Mouse (Mus musculus) spleen, postnatal 36 days (tissue): ENCODE measurements around the gene Pds5a.

Source experiments
- DNase-seq, 2 experiments: peaks; one replicate each; pipeline ENCODE4 v3.0.0; 2022; ENCODE audit warnings: low spot score in 2 of 2, mixed read lengths in 1 of 2

Pds5a gene

DNA sequence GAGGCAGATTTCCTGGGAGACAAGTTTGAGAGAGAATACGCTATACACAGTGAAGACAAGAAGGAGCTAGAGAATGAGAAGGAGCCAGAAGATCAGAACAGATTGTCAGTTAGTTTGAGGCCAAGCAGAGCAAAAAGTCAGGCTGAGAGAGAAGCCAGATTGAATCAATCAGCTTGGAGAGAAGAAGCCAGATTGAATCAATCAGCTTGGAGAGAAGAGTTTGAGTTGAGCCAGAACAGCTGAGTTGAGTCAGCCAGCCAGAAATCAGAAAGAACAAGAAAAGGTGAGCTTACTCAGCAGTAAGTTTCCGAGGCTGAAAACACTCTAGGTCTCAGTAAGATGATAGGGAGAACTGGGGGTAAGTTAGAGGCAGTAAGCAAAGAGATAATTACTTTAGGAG lies 123.2 kb downstream of the Pds5a start:
- no peak for DNase-seq

DNA sequence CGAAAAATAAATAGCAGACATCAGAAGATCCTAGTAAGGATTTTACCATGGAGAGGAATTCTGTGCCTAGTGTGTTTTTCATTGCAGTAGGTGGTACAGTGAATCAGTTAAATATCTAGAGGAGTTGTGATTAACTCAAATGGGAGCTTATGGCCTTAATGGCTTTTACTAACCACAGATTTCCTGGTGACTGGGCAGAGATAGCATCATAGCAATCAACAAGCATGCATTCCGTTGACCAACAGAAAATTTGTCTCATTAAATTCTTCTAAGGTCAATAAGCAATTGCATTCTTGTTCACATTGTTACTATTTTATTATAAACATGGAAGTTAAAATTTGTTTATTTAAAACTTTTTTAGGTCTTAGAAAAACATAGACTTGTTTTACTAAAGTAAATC lies 132.6 kb downstream of the Pds5a start:
- DNase-seq: no peak

DNA sequence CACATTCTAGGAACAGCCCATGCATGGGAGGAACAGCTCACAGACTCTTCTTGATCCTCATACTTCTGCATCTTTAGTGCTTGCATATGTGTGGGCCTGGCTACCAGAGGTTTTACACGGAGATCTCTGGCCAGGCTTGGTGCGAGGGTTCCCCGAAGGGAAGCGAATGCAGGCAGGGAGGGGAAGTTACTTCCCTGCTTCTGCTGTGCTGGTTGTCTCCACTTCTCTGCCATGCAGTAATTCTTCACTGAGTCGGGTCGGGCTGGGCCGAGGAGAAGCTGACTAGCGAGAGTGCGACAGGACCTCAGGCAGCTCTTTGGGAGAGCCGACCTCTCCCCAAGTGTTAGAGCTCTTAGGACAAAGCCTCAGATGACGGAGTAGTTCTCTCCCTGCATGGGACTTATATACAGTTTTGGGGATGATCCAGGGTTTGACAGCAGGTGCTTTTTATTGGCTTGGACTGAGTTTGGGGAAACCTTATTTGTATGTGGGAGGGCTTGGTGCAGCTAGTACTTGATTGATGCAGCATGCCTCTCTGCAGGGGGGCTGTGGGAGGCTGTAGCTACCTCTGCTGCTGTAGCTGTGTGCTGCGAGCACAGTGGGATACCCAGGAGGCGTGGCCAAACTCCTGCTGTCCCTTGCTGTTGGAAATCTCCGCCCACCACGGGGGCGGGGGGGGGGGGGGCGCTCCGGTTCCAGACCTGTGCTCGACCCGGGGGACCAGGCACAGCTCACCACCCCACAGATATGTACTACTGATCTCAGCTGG lies 136.8 kb downstream of the Pds5a start:
- DNase-seq: peak; percentile 2 to 6

DNA sequence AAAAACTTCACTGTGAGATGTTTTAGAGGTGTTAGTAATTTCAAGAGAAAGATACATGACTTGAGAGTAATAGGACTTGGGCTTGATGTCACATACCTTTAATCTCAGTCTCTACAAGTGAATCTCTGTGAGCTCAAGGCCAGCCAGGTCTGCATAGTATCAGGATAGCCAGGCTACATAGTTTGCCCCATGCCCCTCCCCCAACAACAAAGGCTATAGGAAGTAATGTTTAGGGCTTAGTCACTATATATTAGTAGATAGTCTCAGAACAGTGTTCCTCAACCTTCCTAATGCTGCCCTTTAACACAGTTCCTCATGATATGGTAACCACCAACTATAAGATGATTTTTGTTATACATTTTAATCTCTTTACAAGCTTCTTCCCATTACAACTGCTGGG lies 141.0 kb downstream of the Pds5a start:
- no peak for DNase-seq
